Mouse (Mus musculus) kidney, adult 11 months (tissue): ENCODE data around the gene Chrna7.

Source experiments
- DNase-seq: peaks from one replicate; pipeline ENCODE4 v3.0.0; 2022

Gene Chrna7

DNA sequence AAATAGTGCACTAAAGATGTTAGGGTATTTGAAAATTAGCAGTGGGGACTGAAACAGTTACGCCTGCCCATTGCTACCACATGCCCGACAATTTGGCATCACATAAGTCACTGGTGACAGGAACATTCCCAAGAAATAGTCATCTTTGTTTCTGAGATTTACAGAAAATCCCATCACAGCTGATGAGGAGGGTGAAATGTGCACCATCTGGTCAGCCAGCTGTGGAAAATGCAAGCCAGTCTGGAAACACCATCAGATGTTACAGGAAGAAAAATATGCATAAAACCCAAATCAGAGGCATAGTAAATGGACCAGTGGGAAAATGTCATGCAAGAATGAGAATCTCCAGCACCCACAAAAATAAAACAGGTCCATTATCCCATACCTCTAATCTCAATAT is 151.4 kb downstream of the Chrna7 start:
- DNase-seq: no peak
